Mouse (Mus musculus): ENCODE results near the gene Cisd1. TPM values are rescaled to one million over a fixed set of nuclear protein-coding genes. Genes with fewer than 3 reads are reported as not detected.

The Cisd1 gene
- polyA plus RNA-seq, 1 experiment from 2014 or later = 137 TPM

GRCm38 (mm10) chr10:71338156-71338905 lies 6.4 kb downstream of the Cisd1 start:
- DNase-seq (ENCODE audit: low spot score) (no peak), ATAC-seq (ENCODE audit: insufficient read depth, low FRiP score, low TSS enrichment) (no peak)
- H3K9ac ChIP-seq (ENCODE audit: low read length) = no peak overlapping the region
- H3K27me3 ChIP-seq (ENCODE audit: control insufficient read depth, insufficient read depth, low read length) = no peaks in the 10 kb centered on the region
- no peak overlapping the region for H3K4me2 ChIP-seq (ENCODE audit: low read depth)
- 89% methylated on average over 8 of the region's 8 CpGs for WGBS
- no peak overlapping the region for H3K27ac ChIP-seq (ENCODE audit: low read depth, low read length)
- no peaks in the 10 kb centered on the region for H3K4me1 ChIP-seq (ENCODE audit: control insufficient read depth, insufficient read depth, low read length)
- no peaks in the 10 kb centered on the region for H3K36me3 ChIP-seq (ENCODE audit: control insufficient read depth, insufficient read depth, low read length)
- no peaks in the 10 kb centered on the region for H3K9me3 ChIP-seq (ENCODE audit: control insufficient read depth, low read length)
- no peak overlapping the region for H3K4me3 ChIP-seq (ENCODE audit: low read depth, low read length)

GRCm38 (mm10) chr10:71337733-71338132 lies 7.0 kb downstream of the Cisd1 start:
- Histone ChIP-seq H3K9ac (ENCODE audit: low read length) (no peak overlapping the region), H3K9me3 (ENCODE audit: control insufficient read depth, low read length) (no peaks in the 10 kb centered on the region), H3K4me2 (ENCODE audit: low read depth) (no peak overlapping the region), H3K27ac (ENCODE audit: low read depth, low read length) (no peak overlapping the region), H3K4me3 (ENCODE audit: low read depth, low read length) (no peak overlapping the region), H3K4me1 (ENCODE audit: control insufficient read depth, insufficient read depth, low read length) (no peaks in the 10 kb centered on the region), H3K36me3 (ENCODE audit: control insufficient read depth, insufficient read depth, low read length) (no peaks in the 10 kb centered on the region), H3K27me3 (ENCODE audit: control insufficient read depth, insufficient read depth, low read length) (no peaks in the 10 kb centered on the region)
- 86% methylated on average over 2 of the region's 2 CpGs for WGBS
- DNase-seq (ENCODE audit: low spot score) (no peak), ATAC-seq (ENCODE audit: insufficient read depth, low FRiP score, low TSS enrichment) (no peak)

- Histone ChIP-seq H3K27me3 (ENCODE audit: control insufficient read depth, insufficient read depth, low read length) (no peaks in the 10 kb centered on the region), H3K9me3 (ENCODE audit: control insufficient read depth, low read length) (no peaks in the 10 kb centered on the region), H3K4me3 (ENCODE audit: low read depth, low read length) (no peak overlapping the region), H3K9ac (ENCODE audit: low read length) (no peak overlapping the region), H3K4me2 (ENCODE audit: low read depth) (no peak overlapping the region), H3K36me3 (ENCODE audit: control insufficient read depth, insufficient read depth, low read length) (peaks cover 3% of the 10 kb centered on the region), H3K27ac (ENCODE audit: low read depth, low read length) (no peak overlapping the region), H3K4me1 (ENCODE audit: control insufficient read depth, insufficient read depth, low read length) (no peaks in the 10 kb centered on the region)
- no peak for ATAC-seq (ENCODE audit: insufficient read depth, low FRiP score, low TSS enrichment)
- DNase-seq (ENCODE audit: low spot score) = no peak
- WGBS = 93% methylated on average over 9 of the region's 9 CpGs
These were observed 11.9 kb downstream of the Cisd1 start for GRCm38 (mm10) chr10:71332859-71333258.

- DNase-seq (ENCODE audit: low spot score) (no peak), ATAC-seq (ENCODE audit: insufficient read depth, low FRiP score, low TSS enrichment) (no peak)
- 96% methylated on average over 4 of the region's 4 CpGs for WGBS
- no peaks in the 10 kb centered on the region for H3K9me3 ChIP-seq (ENCODE audit: control insufficient read depth, low read length)
- no peak overlapping the region for H3K9ac ChIP-seq (ENCODE audit: low read length)
- no peak overlapping the region for H3K4me2 ChIP-seq (ENCODE audit: low read depth)
- peaks cover 3% of the 10 kb centered on the region for H3K36me3 ChIP-seq (ENCODE audit: control insufficient read depth, insufficient read depth, low read length)
- H3K27me3 ChIP-seq (ENCODE audit: control insufficient read depth, insufficient read depth, low read length) = no peaks in the 10 kb centered on the region
- no peak overlapping the region for H3K27ac ChIP-seq (ENCODE audit: low read depth, low read length)
- H3K4me3 ChIP-seq (ENCODE audit: low read depth, low read length) = no peak overlapping the region
- H3K4me1 ChIP-seq (ENCODE audit: control insufficient read depth, insufficient read depth, low read length) = no peaks in the 10 kb centered on the region
These were observed 12.4 kb downstream of the Cisd1 start for GRCm38 (mm10) chr10:71332376-71332775.

- H3K4me3 ChIP-seq (ENCODE audit: low read depth, low read length) = no peak overlapping the region
- DNase-seq (ENCODE audit: low spot score) (no peak), ATAC-seq (ENCODE audit: insufficient read depth, low FRiP score, low TSS enrichment) (no peak)
- no peaks in the 10 kb centered on the region for H3K27me3 ChIP-seq (ENCODE audit: control insufficient read depth, insufficient read depth, low read length)
- H3K4me1 ChIP-seq (ENCODE audit: control insufficient read depth, insufficient read depth, low read length) = no peaks in the 10 kb centered on the region
- no peak overlapping the region for H3K4me2 ChIP-seq (ENCODE audit: low read depth)
- WGBS = 96% methylated on average over 7 of the region's 7 CpGs
- H3K27ac ChIP-seq (ENCODE audit: low read depth, low read length) = no peak overlapping the region
- H3K9ac ChIP-seq (ENCODE audit: low read length) = no peak overlapping the region
- peaks cover 3% of the 10 kb centered on the region for H3K36me3 ChIP-seq (ENCODE audit: control insufficient read depth, insufficient read depth, low read length)
- H3K9me3 ChIP-seq (ENCODE audit: control insufficient read depth, low read length) = no peaks in the 10 kb centered on the region
These were observed 12.8 kb downstream of the Cisd1 start for GRCm38 (mm10) chr10:71331908-71332307.

GRCm38 (mm10) chr10:71330070-71330469 lies 14.7 kb downstream of the Cisd1 start:
- H3K27me3 ChIP-seq (ENCODE audit: control insufficient read depth, insufficient read depth, low read length) = no peaks in the 10 kb centered on the region
- H3K4me2 ChIP-seq (ENCODE audit: low read depth) = no peak overlapping the region
- ATAC-seq (ENCODE audit: insufficient read depth, low FRiP score, low TSS enrichment) (no peak), DNase-seq (ENCODE audit: low spot score) (no peak)
- no peak overlapping the region for H3K27ac ChIP-seq (ENCODE audit: low read depth, low read length)
- no peaks in the 10 kb centered on the region for H3K9me3 ChIP-seq (ENCODE audit: control insufficient read depth, low read length)
- H3K4me3 ChIP-seq (ENCODE audit: low read depth, low read length) = no peak overlapping the region
- no peaks in the 10 kb centered on the region for H3K4me1 ChIP-seq (ENCODE audit: control insufficient read depth, insufficient read depth, low read length)
- 97% methylated on average over 12 of the region's 12 CpGs for WGBS
- peaks cover 3% of the 10 kb centered on the region for H3K36me3 ChIP-seq (ENCODE audit: control insufficient read depth, insufficient read depth, low read length)
- no peak overlapping the region for H3K9ac ChIP-seq (ENCODE audit: low read length)

GRCm38 (mm10) chr10:71329295-71329694 lies 15.5 kb downstream of the Cisd1 start:
- no peak overlapping the region for H3K9ac ChIP-seq (ENCODE audit: low read length)
- peaks cover 3% of the 10 kb centered on the region for H3K36me3 ChIP-seq (ENCODE audit: control insufficient read depth, insufficient read depth, low read length)
- DNase-seq (ENCODE audit: low spot score) = no peak
- no peak overlapping the region for H3K27ac ChIP-seq (ENCODE audit: low read depth, low read length)
- ATAC-seq (ENCODE audit: insufficient read depth, low FRiP score, low TSS enrichment) = no peak
- 89% methylated on average over 6 of the region's 6 CpGs for WGBS
- H3K4me1 ChIP-seq (ENCODE audit: control insufficient read depth, insufficient read depth, low read length) = no peaks in the 10 kb centered on the region
- H3K4me3 ChIP-seq (ENCODE audit: low read depth, low read length) = no peak overlapping the region
- no peak overlapping the region for H3K4me2 ChIP-seq (ENCODE audit: low read depth)
- H3K27me3 ChIP-seq (ENCODE audit: control insufficient read depth, insufficient read depth, low read length) = no peaks in the 10 kb centered on the region
- no peaks in the 10 kb centered on the region for H3K9me3 ChIP-seq (ENCODE audit: control insufficient read depth, low read length)

- no peak overlapping the region for H3K4me3 ChIP-seq (ENCODE audit: low read depth, low read length)
- no peak overlapping the region for H3K27ac ChIP-seq (ENCODE audit: low read depth, low read length)
- no peaks in the 10 kb centered on the region for H3K27me3 ChIP-seq (ENCODE audit: control insufficient read depth, insufficient read depth, low read length)
- 90% methylated on average over 5 of the region's 5 CpGs for WGBS
- peaks cover 3% of the 10 kb centered on the region for H3K36me3 ChIP-seq (ENCODE audit: control insufficient read depth, insufficient read depth, low read length)
- no peak overlapping the region for H3K4me2 ChIP-seq (ENCODE audit: low read depth)
- DNase-seq (ENCODE audit: low spot score) (no peak), ATAC-seq (ENCODE audit: insufficient read depth, low FRiP score, low TSS enrichment) (no peak)
- H3K4me1 ChIP-seq (ENCODE audit: control insufficient read depth, insufficient read depth, low read length) = no peaks in the 10 kb centered on the region
- no peak overlapping the region for H3K9ac ChIP-seq (ENCODE audit: low read length)
- H3K9me3 ChIP-seq (ENCODE audit: control insufficient read depth, low read length) = no peaks in the 10 kb centered on the region
These were observed 15.9 kb downstream of the Cisd1 start for GRCm38 (mm10) chr10:71328870-71329269.

- H3K4me2 ChIP-seq (ENCODE audit: low read depth) = no peak overlapping the region
- no peaks in the 10 kb centered on the region for H3K9me3 ChIP-seq (ENCODE audit: control insufficient read depth, low read length)
- WGBS = 91% methylated on average over 6 of the region's 6 CpGs
- no peak overlapping the region for H3K9ac ChIP-seq (ENCODE audit: low read length)
- H3K27me3 ChIP-seq (ENCODE audit: control insufficient read depth, insufficient read depth, low read length) = no peaks in the 10 kb centered on the region
- no peak overlapping the region for H3K27ac ChIP-seq (ENCODE audit: low read depth, low read length)
- no peak overlapping the region for H3K4me3 ChIP-seq (ENCODE audit: low read depth, low read length)
- H3K36me3 ChIP-seq (ENCODE audit: control insufficient read depth, insufficient read depth, low read length) = peaks cover 3% of the 10 kb centered on the region
- H3K4me1 ChIP-seq (ENCODE audit: control insufficient read depth, insufficient read depth, low read length) = no peaks in the 10 kb centered on the region
- ATAC-seq (ENCODE audit: insufficient read depth, low FRiP score, low TSS enrichment) (no peak), DNase-seq (ENCODE audit: low spot score) (no peak)
These were observed 16.4 kb downstream of the Cisd1 start for GRCm38 (mm10) chr10:71328382-71328781.
